Mouse (Mus musculus) central nervous system, embryonic 14 days (tissue): ENCODE measurements around the gene Kcnk18. TPM values are rescaled to one million over a fixed set of nuclear protein-coding genes. Genes with fewer than 3 reads are reported as not detected.

ENCODE experiments used
- polyA plus RNA-seq: library from polyadenylated mRNA; depleted of rRNA; stranded (reverse); fragments of >200 nt; gene quantifications from 2 replicates; pipeline ENCODE4 v1.2.3, GENCODE M21; 2012; rRNA removed

Gene Kcnk18
- 0.03 TPM in 1 of 2 replicates, not detected in the other for polyA plus RNA-seq

DNA sequence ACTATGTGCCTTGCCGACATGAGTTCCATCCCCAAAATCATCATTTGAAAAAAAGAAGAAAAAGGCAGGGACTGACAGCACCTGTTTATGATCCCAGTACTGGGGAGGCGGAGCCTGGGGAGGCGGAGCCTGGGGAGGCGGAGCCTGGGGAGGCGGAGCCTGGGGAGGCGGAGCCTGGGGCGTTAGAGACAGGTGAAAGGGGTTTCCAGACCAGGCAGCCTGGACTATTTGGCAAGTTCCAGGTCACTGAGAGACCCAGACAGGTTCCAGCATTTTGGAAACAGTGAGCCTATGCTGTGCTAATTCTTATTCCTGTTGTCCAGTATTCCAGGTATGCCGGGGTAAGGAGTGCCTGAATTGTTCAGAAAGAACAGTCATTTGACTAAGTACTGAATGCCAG is at the start of gene Kcnk18:
Gene Kcnk18 (plus strand): TSS at position 224 of the 400 bp plus-strand sequence.

DNA sequence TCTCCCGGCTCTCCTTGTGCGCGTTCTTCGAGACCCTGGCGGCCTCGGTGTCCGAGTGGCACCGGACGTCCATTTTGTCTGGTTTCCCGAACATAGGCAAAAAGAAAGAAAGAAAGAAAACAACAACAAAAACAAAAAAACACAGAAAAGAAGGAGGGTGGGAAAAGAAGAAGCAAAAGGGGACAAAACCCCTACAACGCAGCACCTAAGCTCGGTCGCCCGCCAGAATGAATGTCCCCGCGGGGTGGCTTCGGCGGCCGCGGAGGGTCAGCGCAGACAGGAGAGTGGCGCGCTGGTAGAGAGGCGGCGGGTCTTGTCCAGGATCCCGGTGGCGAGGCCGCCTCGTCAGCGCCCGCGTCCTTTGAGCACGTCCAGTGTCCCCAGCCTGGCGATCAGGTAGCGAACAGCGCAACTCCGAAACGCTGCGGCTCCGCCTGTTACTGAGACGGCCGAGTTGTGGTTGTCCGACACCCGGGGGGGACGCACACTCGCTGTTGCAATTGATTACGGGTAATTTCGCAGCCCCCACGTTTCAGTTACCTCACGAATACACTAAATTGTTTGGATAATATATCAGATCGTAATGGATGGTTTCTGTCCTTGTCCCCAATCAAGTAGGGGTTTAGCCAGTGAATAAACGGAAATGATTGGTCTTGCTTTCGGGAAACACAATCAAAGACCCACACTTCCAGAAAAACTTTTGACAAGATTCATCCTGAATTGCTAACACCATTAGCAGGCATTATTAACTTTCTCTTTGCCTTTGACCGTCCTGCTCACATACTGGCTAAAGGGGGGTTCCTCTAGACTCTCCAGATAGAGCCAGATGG is 48.9 kb upstream of the Kcnk18 start, which contains the start of gene Vax1:
Gene Vax1 (minus strand): TSS at position 121 of the 830 bp plus-strand sequence.

DNA sequence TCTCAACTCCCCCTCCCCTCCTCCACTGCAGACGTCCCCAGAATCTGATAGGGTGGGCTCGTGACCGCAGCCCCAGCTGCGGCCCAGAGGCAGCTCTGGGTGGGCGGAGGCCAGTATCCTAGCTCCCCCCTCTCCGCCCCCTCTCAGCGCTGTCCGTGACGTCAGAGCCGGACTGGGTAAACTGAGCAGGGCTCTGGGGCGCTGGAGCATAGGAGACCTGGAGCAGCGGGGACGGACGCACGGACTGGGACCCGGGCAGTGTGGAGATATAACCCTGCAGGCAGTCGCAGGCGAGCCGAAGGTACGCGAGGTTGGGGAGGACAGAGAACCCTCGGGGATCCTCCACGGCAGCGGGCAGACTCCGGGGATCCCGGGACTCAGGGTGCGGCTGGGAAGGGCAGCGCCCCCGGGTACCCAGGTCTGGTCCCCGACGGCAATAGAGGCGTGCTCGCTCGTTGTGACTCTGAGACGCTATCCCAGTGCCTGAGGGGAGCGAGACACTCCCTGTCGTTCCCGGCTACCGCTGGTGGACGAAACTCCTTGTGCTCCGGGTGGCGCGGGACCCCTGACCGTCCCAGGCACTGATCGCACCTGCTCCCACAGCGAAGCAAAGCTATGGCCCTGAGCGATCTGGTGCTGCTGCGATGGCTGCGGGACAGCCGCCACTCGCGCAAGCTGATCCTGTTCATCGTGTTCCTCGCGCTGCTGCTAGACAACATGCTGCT is 41.9 kb downstream of the Kcnk18 start, which contains the start of gene Slc18a2:
Gene Slc18a2 (plus strand): TSS at position 179 of the 725 bp plus-strand sequence.

Other genes with a start within 250 kb of the Kcnk18 start
- 42.6 and 54.2 TPM in 2 replicates for gene Shtn1, start 143.1 kb upstream of the Kcnk18 start, polyA plus RNA-seq
- 8.2 and 14.7 TPM in 2 replicates for gene Vax1, start 49.2 kb upstream of the Kcnk18 start, polyA plus RNA-seq
- 20.8 and 32.0 TPM in 2 replicates for gene Slc18a2, start 41.7 kb downstream of the Kcnk18 start, polyA plus RNA-seq
- 106 and 113 TPM in 2 replicates for gene Rps12-ps3, start 103.1 kb downstream of the Kcnk18 start, polyA plus RNA-seq
- 13.1 and 14.0 TPM in 2 replicates for gene Pdzd8, start 126.6 kb downstream of the Kcnk18 start, polyA plus RNA-seq
- 22.0 and 27.8 TPM in 2 replicates for gene Emx2, start 239.2 kb downstream of the Kcnk18 start, polyA plus RNA-seq